Mouse (Mus musculus): Measurements from ENCODE around the gene Letmd1.

DNA sequence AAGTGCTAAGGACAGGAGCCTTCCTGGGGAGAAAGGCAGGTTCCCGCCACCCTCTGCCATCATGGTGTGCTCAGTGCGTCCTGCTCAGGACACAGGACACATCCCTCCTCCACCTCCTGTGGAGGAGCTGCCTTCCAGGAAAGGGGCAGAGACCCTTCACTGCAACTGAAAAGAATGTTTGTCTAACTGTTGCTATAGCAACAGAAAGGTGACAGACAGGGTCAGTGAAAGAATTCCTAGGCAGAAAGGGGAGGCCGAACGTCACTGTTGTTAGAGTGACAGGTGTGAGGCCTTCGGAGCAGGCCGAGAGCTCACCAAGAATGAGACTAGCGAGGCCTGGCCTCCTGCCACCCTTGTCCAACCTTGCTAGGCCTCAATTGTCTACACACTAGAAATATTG, 17.6 kb downstream of the Letmd1 start:
- TF ChIP-seq CTCF (IDR thresholded peaks at IDR 0.05; ENCODE audit: low read depth, low read length) (no peak), TAL1 (conservative IDR thresholded peaks at IDR 0.05; ENCODE audit: low read depth, low read length) (no peak), GATA1 (IDR thresholded peaks at IDR 0.05; ENCODE audit: borderline replicate concordance, low read length) (no peak), GATA2 (IDR thresholded peaks at IDR 0.05; ENCODE audit: borderline replicate concordance, low read depth, low read length) (no peak)

All from G1E (cell line).